Mouse (Mus musculus) heart, adult 2 months (tissue): Measurements from ENCODE around the gene Bnc2.

ENCODE experiments used
- CTCF ChIP-seq: fragments of 200-600 bp; IDR thresholded peaks from 2 replicates; pipeline ENCODE4 v1.8.1; 2022; ENCODE audit warnings: antibody characterized with exemption, mild to moderate bottlenecking, moderate library complexity
- EP300 ChIP-seq: fragments of 200-500 bp; IDR thresholded peaks from 2 replicates; pipeline ENCODE4 v1.6.1; 2011; ENCODE audit warnings: low read depth, low read length, control low read depth; ENCODE audit not compliant: insufficient read depth
- POLR2A ChIP-seq: fragments of 200-500 bp; IDR thresholded peaks from 2 replicates; pipeline ENCODE4 v1.6.1; 2011; ENCODE audit warnings: mild to moderate bottlenecking, low read depth, low read length, control low read depth; ENCODE audit not compliant: insufficient read depth

DNA sequence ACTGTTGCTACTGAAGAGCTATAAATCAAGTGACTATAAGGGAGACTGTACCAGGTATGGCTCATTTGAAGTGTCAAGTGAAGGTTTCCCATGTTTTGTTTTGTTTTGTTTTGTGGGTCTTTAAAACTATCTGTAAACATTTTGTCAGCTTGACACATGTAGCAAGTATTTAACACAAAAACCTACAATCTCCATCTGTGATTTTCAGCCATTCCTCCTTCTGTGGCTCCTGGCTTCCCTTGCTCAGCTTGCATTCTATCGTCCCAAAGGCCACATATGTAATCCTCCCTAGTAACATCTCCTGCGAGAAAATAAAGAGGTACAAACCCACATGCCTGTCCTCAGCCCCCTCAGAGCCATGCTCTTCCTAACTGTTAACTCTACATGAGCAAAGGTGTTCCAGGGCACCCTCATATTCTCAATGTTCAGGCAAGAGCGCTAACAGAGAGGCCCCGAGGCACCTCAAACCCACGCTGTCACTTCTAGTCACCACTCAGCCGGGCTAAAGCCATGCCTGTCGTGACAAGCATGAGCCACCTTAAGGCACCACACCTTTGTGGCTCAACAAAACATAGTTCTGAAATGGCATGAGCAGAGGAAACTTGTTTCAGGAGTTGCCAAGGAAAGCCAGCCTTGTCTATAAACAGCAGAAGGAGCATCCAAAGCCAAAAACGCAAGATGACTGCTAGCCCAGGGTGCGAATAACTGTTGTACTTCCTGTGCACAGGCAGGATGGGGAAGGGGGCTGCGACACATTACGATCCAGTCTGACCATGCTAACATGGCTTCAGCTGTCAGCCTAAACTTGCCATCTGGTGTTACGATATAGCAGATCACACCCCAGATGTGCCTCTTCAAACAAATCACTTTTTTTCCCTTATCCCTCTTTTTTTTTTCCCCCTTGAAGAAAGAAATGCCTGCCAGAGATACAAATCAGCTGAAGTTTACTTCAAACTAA lies 42.0 kb downstream of the Bnc2 start:
- TF ChIP-seq CTCF, result no peak
- no peak for TF ChIP-seq POLR2A
- no peak for TF ChIP-seq EP300
